Mouse (Mus musculus): ENCODE measurements around the gene Pusl1. TPM values are rescaled to one million over a fixed set of nuclear protein-coding genes. Genes with fewer than 3 reads are reported as not detected.

The Pusl1 gene
- polyA plus RNA-seq, 1 experiment from 2014 or later = 46.6 TPM

DNA sequence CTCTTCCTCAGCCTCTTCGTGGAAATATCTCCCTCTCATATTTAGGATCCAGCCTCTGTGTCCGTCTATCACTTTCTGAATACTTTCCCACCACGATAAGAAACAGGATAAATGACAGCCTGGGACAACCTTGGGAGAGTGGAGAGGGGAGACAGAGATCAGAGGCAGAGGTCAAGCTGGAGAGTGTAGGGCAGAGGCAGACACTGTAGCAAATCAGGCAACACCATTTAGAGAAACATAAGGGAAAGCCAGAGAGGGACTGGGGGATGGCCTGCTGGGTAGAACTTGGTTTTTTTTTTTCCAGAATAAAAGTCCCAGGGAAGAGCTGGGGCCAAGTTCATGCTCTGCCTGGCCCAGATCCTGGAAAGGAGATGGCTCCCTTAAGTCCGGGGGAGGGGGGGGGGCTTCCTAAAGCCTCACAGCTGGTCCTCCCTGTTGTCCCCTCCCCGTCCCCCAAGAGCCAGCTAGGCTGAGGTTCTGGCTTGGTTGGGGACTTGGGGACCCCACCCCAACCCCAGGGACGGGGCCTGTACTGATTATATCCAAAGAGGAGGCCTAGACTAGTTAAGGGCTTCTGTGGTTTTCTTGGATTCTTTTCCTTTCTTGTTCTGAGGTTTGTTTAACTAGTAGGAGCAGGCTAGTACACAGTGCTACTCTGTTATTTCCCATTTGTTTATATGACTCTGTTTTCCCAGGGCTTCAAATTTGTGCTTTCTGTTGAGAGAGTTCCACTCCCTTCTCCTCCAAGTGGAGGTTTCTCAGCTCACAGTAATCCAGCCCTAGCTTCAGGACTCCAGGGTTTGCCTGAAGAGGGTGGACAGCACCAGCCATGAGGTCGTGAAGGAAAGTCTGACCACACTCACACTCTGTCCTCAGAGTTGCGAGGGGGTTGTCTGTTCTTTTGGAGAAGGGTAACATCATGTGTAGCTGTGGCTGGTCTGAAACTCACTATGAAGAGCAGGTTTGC lies 53.1 kb downstream of the Pusl1 start:
- Histone ChIP-seq H3K4me1 (replicated peaks) (peaks cover 38% of the 10 kb centered on the region), H3K4me2 (replicated peaks) (peak overlapping the region; percentile 12; the same call in 1 of the 2 replicates), H3K9ac (no peak overlapping the region), H3K4me3 (replicated peaks) (no peak overlapping the region), H3K27ac (peak overlapping the region; percentile 89), H3K9me3 (no peaks in the 10 kb centered on the region), H3K27me3 (replicated peaks) (no peaks in the 10 kb centered on the region), H3K36me3 (0 out of 2 replicates have a peak, but pooled peaks cover 4% of the 10 kb centered on the region)
- 38% methylated on average over 8 of the region's 8 CpGs for WGBS
- no peak for ATAC-seq

Other genes with a start within 250 kb of the Pusl1 start
- gene Gm10563, start 246.4 kb downstream of the Pusl1 start, polyA plus RNA-seq (2015; fragmentation: Nextera tagmentation; extraction: Ambion mirVana) = not detected in 2 replicates
- 36.8 and 38.0 TPM in 2 replicates for gene Mmp23, start 238.4 kb downstream of the Pusl1 start, polyA plus RNA-seq (2015; fragmentation: Nextera tagmentation; extraction: Ambion mirVana)
- gene Mib2, start 222.6 kb downstream of the Pusl1 start, polyA plus RNA-seq (2015; fragmentation: Nextera tagmentation; extraction: Ambion mirVana) = 17.8 and 22.6 TPM in 2 replicates
- gene Fndc10, start 197.4 kb downstream of the Pusl1 start, polyA plus RNA-seq (2015; fragmentation: Nextera tagmentation; extraction: Ambion mirVana) = 6.1 and 7.6 TPM in 2 replicates
- 150 and 153 TPM in 2 replicates for gene Ssu72, start 187.0 kb downstream of the Pusl1 start, polyA plus RNA-seq (2015; fragmentation: Nextera tagmentation; extraction: Ambion mirVana)
- gene Tmem240, start 157.0 kb downstream of the Pusl1 start, polyA plus RNA-seq (2015; fragmentation: Nextera tagmentation; extraction: Ambion mirVana) = 0.80 and 0.84 TPM in 2 replicates
- gene Atad3a, start 130.7 kb downstream of the Pusl1 start, polyA plus RNA-seq (2015; fragmentation: Nextera tagmentation; extraction: Ambion mirVana) = 135 and 156 TPM in 2 replicates
- 16.7 TPM in 2 replicates for gene Vwa1, start 117.1 kb downstream of the Pusl1 start, polyA plus RNA-seq (2015; fragmentation: Nextera tagmentation; extraction: Ambion mirVana)
- gene Tmem88b, start 105.9 kb downstream of the Pusl1 start, polyA plus RNA-seq (2015; fragmentation: Nextera tagmentation; extraction: Ambion mirVana) = 1.00 and 1.1 TPM in 2 replicates
- gene Ankrd65, start 101.3 kb downstream of the Pusl1 start, polyA plus RNA-seq (2015; fragmentation: Nextera tagmentation; extraction: Ambion mirVana) = not detected in 2 replicates
- 225 and 226 TPM in 2 replicates for gene Mrpl20, start 88.9 kb downstream of the Pusl1 start, polyA plus RNA-seq (2015; fragmentation: Nextera tagmentation; extraction: Ambion mirVana)
- gene Ccnl2, start 79.3 kb downstream of the Pusl1 start, polyA plus RNA-seq (2015; fragmentation: Nextera tagmentation; extraction: Ambion mirVana) = 132 and 138 TPM in 2 replicates
- 169 and 171 TPM in 2 replicates for gene Aurkaip1, start 60.5 kb downstream of the Pusl1 start, polyA plus RNA-seq (2015; fragmentation: Nextera tagmentation; extraction: Ambion mirVana)
- 76.9 and 81.3 TPM in 2 replicates for gene Mxra8, start 52.1 kb downstream of the Pusl1 start, polyA plus RNA-seq (2015; fragmentation: Nextera tagmentation; extraction: Ambion mirVana)
- 9.9 and 11.9 TPM in 2 replicates for gene Dvl1, start 44.4 kb downstream of the Pusl1 start, polyA plus RNA-seq (2015; fragmentation: Nextera tagmentation; extraction: Ambion mirVana)
- gene Tas1r3, start 28.4 kb downstream of the Pusl1 start, polyA plus RNA-seq (2015; fragmentation: Nextera tagmentation; extraction: Ambion mirVana) = 0.25 and 0.51 TPM in 2 replicates
- 20.3 and 20.6 TPM in 2 replicates for gene Cptp, start 22.3 kb downstream of the Pusl1 start, polyA plus RNA-seq (2015; fragmentation: Nextera tagmentation; extraction: Ambion mirVana)
- 61.3 and 64.1 TPM in 2 replicates for gene Ints11, start 22.2 kb downstream of the Pusl1 start, polyA plus RNA-seq (2015; fragmentation: Nextera tagmentation; extraction: Ambion mirVana)
- gene Acap3, start within 50 bp of the Pusl1 start, polyA plus RNA-seq (2015; fragmentation: Nextera tagmentation; extraction: Ambion mirVana) = 12.2 and 13.7 TPM in 2 replicates
- gene Ube2j2, start 52.0 kb upstream of the Pusl1 start, polyA plus RNA-seq (2015; fragmentation: Nextera tagmentation; extraction: Ambion mirVana) = 100 and 105 TPM in 2 replicates
- 60.1 and 60.2 TPM in 2 replicates for gene C1qtnf12, start 70.5 kb upstream of the Pusl1 start, polyA plus RNA-seq (2015; fragmentation: Nextera tagmentation; extraction: Ambion mirVana)
- 13.4 and 14.0 TPM in 2 replicates for gene B3galt6, start 100.9 kb upstream of the Pusl1 start, polyA plus RNA-seq (2015; fragmentation: Nextera tagmentation; extraction: Ambion mirVana)
- gene Sdf4, start 101.1 kb upstream of the Pusl1 start, polyA plus RNA-seq (2015; fragmentation: Nextera tagmentation; extraction: Ambion mirVana) = 154 and 166 TPM in 2 replicates
- gene Tnfrsf4, start 122.1 kb upstream of the Pusl1 start, polyA plus RNA-seq (2015; fragmentation: Nextera tagmentation; extraction: Ambion mirVana) = 0.49 and 0.52 TPM in 2 replicates
- 1.1 and 1.6 TPM in 2 replicates for gene Tnfrsf18, start 134.4 kb upstream of the Pusl1 start, polyA plus RNA-seq (2015; fragmentation: Nextera tagmentation; extraction: Ambion mirVana)
- 3.1 and 3.9 TPM in 2 replicates for gene Ttll10, start 167.6 kb upstream of the Pusl1 start, polyA plus RNA-seq (2015; fragmentation: Nextera tagmentation; extraction: Ambion mirVana)
- gene 9430015G10Rik, start 218.2 kb upstream of the Pusl1 start, polyA plus RNA-seq (2015; fragmentation: Nextera tagmentation; extraction: Ambion mirVana) = 22.2 and 22.8 TPM in 2 replicates
- gene Rnf223, start 238.7 kb upstream of the Pusl1 start, polyA plus RNA-seq (2015; fragmentation: Nextera tagmentation; extraction: Ambion mirVana) = 0.06 and 0.18 TPM in 2 replicates

Data from intestine, embryonic 15.5 days (tissue).